Mouse (Mus musculus) heart, postnatal 0 days (tissue): ENCODE data around the gene Pdzd7.
"Not testable (repeated sequence)": the region's sequence is repeated elsewhere in the genome, so short reads cannot be mapped to it uniquely, and the experiment has no call there.

Experiments used
- CTCF ChIP-seq: IDR thresholded peaks from 2 replicates; pipeline ENCODE4 v1.5.1; 2016; ENCODE audit warnings: antibody characterized with exemption, control low read depth, low read depth
- EP300 ChIP-seq: IDR thresholded peaks from 2 replicates; pipeline ENCODE4 v1.6.1; 2016; ENCODE audit warnings: antibody characterized with exemption, low read depth

DNA sequence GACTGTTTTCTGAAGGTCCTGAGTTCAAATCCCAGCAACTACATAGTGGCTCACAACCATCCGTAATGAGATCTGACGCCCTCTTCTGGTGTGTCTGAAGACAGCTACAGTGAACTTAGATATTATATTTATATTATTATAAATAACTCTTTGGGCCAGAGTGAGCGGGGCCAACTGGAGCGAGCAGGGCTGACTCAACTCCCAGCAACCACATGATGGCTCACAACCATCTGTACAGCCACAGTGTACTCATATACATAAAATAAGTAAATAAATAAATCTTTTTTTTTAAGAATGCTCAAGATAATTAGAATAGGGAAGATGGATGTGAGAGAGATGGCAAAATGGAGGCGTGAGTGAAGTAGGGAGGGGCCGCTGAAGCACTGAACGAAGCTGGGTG is 7.3 kb downstream of the Pdzd7 start:
- not testable (repeated sequence) for TF ChIP-seq CTCF, EP300
